Mouse (Mus musculus) heart, postnatal 0 days (tissue): ENCODE measurements around the gene Tprgl.

ENCODE experiments used
- CTCF ChIP-seq: IDR thresholded peaks from 2 replicates; pipeline ENCODE4 v1.5.1; 2016; ENCODE audit warnings: antibody characterized with exemption, control low read depth, low read depth
- EP300 ChIP-seq: IDR thresholded peaks from 2 replicates; pipeline ENCODE4 v1.6.1; 2016; ENCODE audit warnings: antibody characterized with exemption, low read depth

DNA sequence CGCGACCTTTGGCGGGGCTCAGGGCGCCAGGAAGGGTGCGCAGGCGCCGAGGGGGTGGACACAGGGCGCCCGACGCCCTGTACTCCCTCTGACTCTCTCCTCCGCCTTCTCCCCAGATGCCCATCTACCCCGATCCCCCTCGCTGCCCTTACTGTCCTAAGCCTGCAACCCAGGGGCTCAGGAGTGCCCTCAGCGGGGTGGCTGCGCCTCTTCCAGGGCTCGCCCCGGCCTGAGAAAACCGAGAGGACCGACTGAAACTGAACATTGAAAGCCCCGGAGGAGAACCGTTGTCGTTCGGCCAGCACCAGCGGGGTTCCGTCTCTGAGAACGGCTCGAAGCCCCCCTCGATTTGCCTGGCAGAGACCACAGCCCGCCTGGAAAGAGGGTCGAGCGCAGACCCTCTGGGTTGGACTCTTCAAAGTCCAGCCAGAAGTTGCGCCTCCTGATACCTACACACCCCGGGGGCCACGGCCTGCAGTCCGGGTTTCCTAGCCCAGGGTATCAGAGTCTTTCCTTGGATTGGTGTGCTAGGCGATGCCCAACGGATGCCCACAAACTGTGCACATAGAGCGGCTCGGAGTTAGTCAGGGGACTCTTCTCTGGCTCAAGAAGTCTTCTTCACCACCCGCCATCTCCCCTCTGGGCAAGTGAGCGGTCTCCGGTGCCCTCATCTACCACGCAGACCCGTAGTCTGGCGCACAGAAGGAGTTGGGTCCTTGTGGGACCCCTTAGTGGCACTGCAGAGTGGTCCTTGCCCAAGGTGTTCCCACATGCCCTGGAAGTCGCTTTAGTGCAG is 20.1 kb downstream of the Tprgl start:
- TF ChIP-seq CTCF (no peak), EP300 (no peak)
